Mouse (Mus musculus): ENCODE data around the gene Fkbp10. TPM values are rescaled to one million over a fixed set of nuclear protein-coding genes. Genes with fewer than 3 reads are reported as not detected.

The Fkbp10 gene
- polyA plus RNA-seq, 1 experiment from 2014 or later, result 89.3 TPM

DNA sequence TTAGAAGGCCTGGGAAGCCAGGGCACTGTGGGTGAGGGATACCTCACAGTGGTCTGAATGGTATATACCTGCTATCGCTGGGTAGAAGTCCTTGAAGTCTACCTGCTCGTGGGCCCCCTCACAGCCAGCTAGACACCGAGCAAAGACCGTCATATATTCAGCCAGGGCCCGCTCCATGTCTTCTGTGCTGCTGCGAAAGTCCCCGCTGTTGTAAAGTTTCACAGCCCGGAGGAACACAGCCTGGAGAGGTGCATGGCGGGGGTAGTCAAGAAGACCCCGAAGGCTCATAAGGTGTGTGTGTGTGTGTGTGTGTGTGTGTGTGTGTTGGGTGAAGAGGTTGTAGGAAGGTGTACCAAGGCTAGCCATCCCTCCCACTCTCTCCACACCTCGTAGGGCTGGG, 2.0 kb upstream of the Fkbp10 start:
- ATAC-seq (replicated peaks; ENCODE audit: insufficient number of reproducible peaks, low FRiP score, low TSS enrichment), result no peak
- peak overlapping the region; percentile 90 for H3K9ac ChIP-seq (ENCODE audit: low read depth, low read length)

DNA sequence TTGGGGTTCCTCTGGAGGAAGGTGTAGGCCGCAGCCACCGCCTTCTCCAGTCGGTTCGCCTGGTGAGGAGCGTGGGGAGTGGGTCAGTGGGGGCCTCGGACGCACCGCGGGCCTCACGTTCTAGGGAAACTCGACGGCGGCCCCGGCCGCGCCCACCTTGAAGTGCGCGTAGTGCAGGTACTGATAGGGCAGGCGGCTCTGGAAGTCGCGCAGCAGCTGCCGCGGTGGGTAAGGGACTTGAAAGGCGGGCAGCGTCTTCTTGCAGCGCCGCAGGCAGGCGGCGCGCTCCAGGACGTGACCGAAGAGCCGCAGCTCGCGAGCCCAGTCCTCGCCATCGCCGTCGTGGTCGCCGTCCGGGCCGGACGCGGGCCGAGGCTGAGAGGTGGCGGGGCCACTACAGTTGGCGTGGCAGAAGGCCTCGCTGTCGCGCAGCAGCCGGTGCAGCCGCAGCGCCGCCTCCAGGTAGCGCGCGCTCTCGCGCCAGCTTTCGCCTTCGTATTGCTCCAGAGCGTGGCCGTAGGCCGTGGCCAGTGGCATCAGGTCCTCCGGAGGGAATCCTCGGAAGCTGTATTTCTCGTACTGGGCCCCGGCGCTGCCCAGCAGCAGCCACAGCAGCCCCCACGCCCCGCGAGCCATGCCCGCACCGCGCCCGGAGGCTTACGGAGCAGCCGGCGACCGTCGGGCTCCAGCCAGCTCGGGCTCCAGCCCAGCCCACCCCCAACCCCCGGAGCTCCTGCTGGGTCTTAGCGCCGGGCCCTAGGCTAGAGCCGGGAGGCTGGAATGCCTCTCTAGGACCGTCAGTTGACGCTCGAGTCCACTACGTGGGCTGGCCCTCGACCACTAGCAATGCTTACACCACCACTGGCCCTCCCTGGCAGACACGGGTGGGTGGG, 1.2 kb upstream of the Fkbp10 start, which contains the start of gene P3h4:
Gene P3h4, minus strand, starts transcription at position 816 of the 893 bp plus-strand sequence.
- peaks cover 9% of the 10 kb centered on the region for H3K36me3 ChIP-seq (ENCODE audit: control insufficient read depth, insufficient read depth, low read length)
- H3K9ac ChIP-seq (ENCODE audit: low read depth, low read length), result peak within 1 kb of the TSS; percentile 90
- under 1% methylated on average over 84 of the region's 93 CpGs for WGBS (ENCODE audit: insufficient replicate concordance)
- ATAC-seq (replicated peaks; ENCODE audit: insufficient number of reproducible peaks, low FRiP score, low TSS enrichment), result peak; percentile 87
- peak within 1 kb of the TSS; percentile 94 for H3K4me2 ChIP-seq
- H3K4me1 ChIP-seq (ENCODE audit: control insufficient read depth, insufficient read depth, low read length), result peaks cover 37% of the 10 kb centered on the region
- H3K27me3 ChIP-seq (ENCODE audit: control insufficient read depth, insufficient read depth, low read length), result no peaks in the 10 kb centered on the region
- H3K4me3 ChIP-seq (ENCODE audit: low read depth, low read length), result peak within 1 kb of the TSS; percentile 82
- peak within 1 kb of the TSS; percentile 95 for H3K27ac ChIP-seq (ENCODE audit: low read depth, low read length)
- H3K9me3 ChIP-seq (replicated peaks; ENCODE audit: control insufficient read depth, low read length), result no peaks in the 10 kb centered on the region

More for the DNA sequence above, 2.0 kb upstream of the Fkbp10 start:
- Histone ChIP-seq H3K4me3 (ENCODE audit: low read depth, low read length) (peak overlapping the region; percentile 82), H3K9me3 (replicated peaks; ENCODE audit: control insufficient read depth, low read length) (no peaks in the 10 kb centered on the region), H3K27ac (ENCODE audit: low read depth, low read length) (peak overlapping the region; percentile 95; the same call in 1 of the 2 replicates), H3K27me3 (ENCODE audit: control insufficient read depth, insufficient read depth, low read length) (no peaks in the 10 kb centered on the region), H3K4me2 (peak overlapping the region; percentile 94), H3K4me1 (ENCODE audit: control insufficient read depth, insufficient read depth, low read length) (peaks cover 37% of the 10 kb centered on the region), H3K36me3 (ENCODE audit: control insufficient read depth, insufficient read depth, low read length) (peaks cover 11% of the 10 kb centered on the region)
- 62% methylated on average over 11 of the region's 11 CpGs for WGBS (ENCODE audit: insufficient replicate concordance)

DNA sequence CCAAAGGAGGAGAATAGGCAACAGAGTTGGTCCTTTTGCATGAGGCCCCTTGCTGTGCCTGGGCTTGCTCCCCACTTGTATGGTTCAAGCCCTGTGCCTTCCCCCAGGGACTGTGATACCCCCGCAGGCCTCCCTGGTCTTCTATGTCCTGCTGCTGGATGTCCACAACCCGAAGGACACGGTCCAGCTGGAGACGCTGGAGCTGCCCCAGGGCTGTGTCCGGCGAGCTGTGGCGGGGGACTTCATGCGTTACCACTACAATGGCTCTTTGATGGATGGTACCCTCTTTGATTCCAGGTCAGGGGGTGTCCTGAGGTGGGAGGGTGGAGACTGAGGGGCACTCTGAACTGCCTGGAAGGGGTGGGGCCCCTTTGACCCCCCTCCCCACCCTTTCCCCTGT, 6.0 kb downstream of the Fkbp10 start:
- H3K9me3 ChIP-seq (replicated peaks; ENCODE audit: control insufficient read depth, low read length), result no peaks in the 10 kb centered on the region
- H3K4me1 ChIP-seq (ENCODE audit: control insufficient read depth, insufficient read depth, low read length), result peaks cover 18% of the 10 kb centered on the region
- H3K9ac ChIP-seq (ENCODE audit: low read depth, low read length), result no peak overlapping the region
- no peak overlapping the region for H3K27ac ChIP-seq (ENCODE audit: low read depth, low read length)
- ATAC-seq (replicated peaks; ENCODE audit: insufficient number of reproducible peaks, low FRiP score, low TSS enrichment), result no peak
- no peak overlapping the region for H3K4me3 ChIP-seq (ENCODE audit: low read depth, low read length)
- no peaks in the 10 kb centered on the region for H3K27me3 ChIP-seq (ENCODE audit: control insufficient read depth, insufficient read depth, low read length)
- whole genome bisulfite sequencing (ENCODE audit: insufficient replicate concordance), result 82% methylated on average over 8 of the region's 8 CpGs
- no peak overlapping the region for H3K4me2 ChIP-seq
- peaks cover 23% of the 10 kb centered on the region for H3K36me3 ChIP-seq (ENCODE audit: control insufficient read depth, insufficient read depth, low read length)

DNA sequence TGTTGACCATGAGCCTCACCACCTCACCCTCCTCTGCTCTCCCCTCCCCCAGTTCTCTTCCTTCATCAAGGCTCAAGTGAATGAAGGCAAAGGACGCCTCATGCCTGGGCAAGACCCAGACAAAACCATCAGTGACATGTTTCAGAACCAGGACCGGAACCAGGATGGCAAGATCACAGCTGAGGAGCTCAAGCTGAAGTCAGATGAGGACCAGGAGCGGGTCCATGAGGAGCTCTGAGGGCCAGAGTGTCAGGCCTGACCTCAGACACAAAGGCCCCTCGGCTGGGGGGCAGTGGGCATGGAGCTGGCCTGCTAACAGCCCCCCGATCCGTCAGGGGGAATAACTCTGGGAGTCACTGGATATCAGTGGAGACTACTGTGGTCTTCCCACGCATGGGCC, 8.3 kb downstream of the Fkbp10 start:
- Histone ChIP-seq H3K4me2 (no peak overlapping the region), H3K9ac (ENCODE audit: low read depth, low read length) (no peak overlapping the region), H3K9me3 (replicated peaks; ENCODE audit: control insufficient read depth, low read length) (no peaks in the 10 kb centered on the region), H3K4me3 (ENCODE audit: low read depth, low read length) (no peak overlapping the region), H3K27ac (ENCODE audit: low read depth, low read length) (no peak overlapping the region), H3K27me3 (ENCODE audit: control insufficient read depth, insufficient read depth, low read length) (no peaks in the 10 kb centered on the region), H3K36me3 (ENCODE audit: control insufficient read depth, insufficient read depth, low read length) (peaks cover 21% of the 10 kb centered on the region), H3K4me1 (ENCODE audit: control insufficient read depth, insufficient read depth, low read length) (peaks cover 13% of the 10 kb centered on the region)
- no peak for ATAC-seq (replicated peaks; ENCODE audit: insufficient number of reproducible peaks, low FRiP score, low TSS enrichment)
- WGBS (ENCODE audit: insufficient replicate concordance), result 82% methylated on average over 7 of the region's 7 CpGs

DNA sequence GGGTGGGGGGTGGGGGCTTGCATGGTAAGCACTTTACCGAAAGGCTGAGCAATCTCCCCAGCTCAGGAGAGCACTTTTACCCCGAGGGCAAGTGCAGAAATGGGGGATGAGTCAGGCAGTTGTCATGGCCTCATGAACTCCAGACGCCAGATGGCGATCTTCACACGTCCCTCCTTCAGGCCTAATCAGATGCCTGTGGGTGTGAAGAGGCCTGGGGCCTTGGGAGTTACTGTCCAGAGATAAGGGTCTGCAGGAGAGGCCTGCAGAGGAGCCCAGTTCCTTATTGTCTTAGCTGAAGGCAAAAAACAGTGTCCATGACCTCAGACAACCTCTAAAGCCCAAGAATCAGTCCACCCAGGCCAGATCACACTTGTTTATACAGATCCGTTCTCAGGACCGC, 10.4 kb downstream of the Fkbp10 start:
- H3K9ac ChIP-seq (ENCODE audit: low read depth, low read length), result no peak overlapping the region; the same call in 1 of the 2 replicates
- no peaks in the 10 kb centered on the region for H3K27me3 ChIP-seq (ENCODE audit: control insufficient read depth, insufficient read depth, low read length)
- peaks cover 24% of the 10 kb centered on the region for H3K36me3 ChIP-seq (ENCODE audit: control insufficient read depth, insufficient read depth, low read length)
- WGBS (ENCODE audit: insufficient replicate concordance), result 14% methylated on average over 7 of the region's 7 CpGs
- H3K4me1 ChIP-seq (ENCODE audit: control insufficient read depth, insufficient read depth, low read length), result peaks cover 16% of the 10 kb centered on the region
- ATAC-seq (replicated peaks; ENCODE audit: insufficient number of reproducible peaks, low FRiP score, low TSS enrichment), result no peak
- no peak overlapping the region for H3K27ac ChIP-seq (ENCODE audit: low read depth, low read length)
- no peak overlapping the region for H3K4me2 ChIP-seq
- H3K9me3 ChIP-seq (replicated peaks; ENCODE audit: control insufficient read depth, low read length), result no peaks in the 10 kb centered on the region
- H3K4me3 ChIP-seq (ENCODE audit: low read depth, low read length), result no peak overlapping the region

DNA sequence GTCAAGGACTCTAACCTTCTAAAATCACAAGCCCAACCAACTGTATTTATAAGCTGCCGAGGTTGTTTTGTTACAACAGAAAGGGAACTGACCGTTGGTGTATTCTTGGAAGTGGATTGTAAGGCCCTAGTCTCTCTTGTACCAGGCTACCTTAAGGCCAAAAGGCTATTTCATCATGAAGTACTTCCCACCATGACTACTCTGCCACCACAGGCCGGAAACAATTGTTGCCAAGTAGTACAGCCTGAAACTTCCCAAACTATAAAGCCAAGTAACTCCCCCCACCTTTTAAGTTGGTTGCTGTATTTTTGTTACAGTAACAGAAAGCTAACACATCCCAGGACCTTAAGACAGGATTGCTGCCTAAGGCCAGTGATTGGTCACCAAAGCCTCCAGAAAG, 11.3 kb downstream of the Fkbp10 start:
- Histone ChIP-seq H3K27ac (ENCODE audit: low read depth, low read length) (no peak overlapping the region), H3K4me2 (no peak overlapping the region), H3K36me3 (ENCODE audit: control insufficient read depth, insufficient read depth, low read length) (peaks cover 16% of the 10 kb centered on the region), H3K4me3 (ENCODE audit: low read depth, low read length) (no peak overlapping the region), H3K9ac (ENCODE audit: low read depth, low read length) (no peak overlapping the region), H3K4me1 (ENCODE audit: control insufficient read depth, insufficient read depth, low read length) (peaks cover 19% of the 10 kb centered on the region), H3K27me3 (ENCODE audit: control insufficient read depth, insufficient read depth, low read length) (no peaks in the 10 kb centered on the region), H3K9me3 (replicated peaks; ENCODE audit: control insufficient read depth, low read length) (no peaks in the 10 kb centered on the region)
- 78% methylated on average over 3 of the region's 3 CpGs for WGBS (ENCODE audit: insufficient replicate concordance)
- no peak for ATAC-seq (replicated peaks; ENCODE audit: insufficient number of reproducible peaks, low FRiP score, low TSS enrichment)

DNA sequence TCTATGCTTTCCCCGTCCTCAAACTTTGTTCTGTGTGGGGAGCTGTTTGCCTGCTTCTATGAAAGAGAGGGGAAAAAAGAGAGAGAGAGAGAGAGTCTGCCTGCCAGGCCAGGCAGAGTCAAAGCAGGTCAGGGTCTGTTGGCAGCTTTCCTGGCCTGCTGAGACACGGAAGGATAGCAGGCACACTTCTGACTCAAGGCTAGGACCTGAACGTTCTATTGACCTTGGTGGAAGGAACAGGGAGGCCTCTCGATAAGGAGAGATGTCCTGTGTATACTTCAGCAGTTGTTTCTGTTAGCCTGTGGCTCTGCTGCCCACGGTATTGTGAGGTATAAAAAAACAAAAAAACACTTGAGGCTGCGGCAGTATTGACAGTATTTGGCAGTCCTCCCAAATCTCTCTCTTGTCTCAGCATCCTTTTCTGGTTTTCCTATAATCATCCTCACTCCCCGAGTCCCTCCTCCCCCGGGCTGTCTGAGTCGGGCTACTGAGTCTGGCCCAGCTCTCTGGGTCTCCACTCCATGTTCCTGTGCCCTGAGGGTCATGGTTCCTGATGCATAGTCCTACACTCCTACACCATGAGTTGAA, 13.2 kb downstream of the Fkbp10 start:
- Histone ChIP-seq H3K4me2 (no peak overlapping the region), H3K36me3 (ENCODE audit: control insufficient read depth, insufficient read depth, low read length) (peaks cover 18% of the 10 kb centered on the region), H3K9me3 (replicated peaks; ENCODE audit: control insufficient read depth, low read length) (no peaks in the 10 kb centered on the region), H3K4me1 (ENCODE audit: control insufficient read depth, insufficient read depth, low read length) (peaks cover 23% of the 10 kb centered on the region), H3K9ac (ENCODE audit: low read depth, low read length) (no peak overlapping the region), H3K4me3 (ENCODE audit: low read depth, low read length) (no peak overlapping the region), H3K27me3 (ENCODE audit: control insufficient read depth, insufficient read depth, low read length) (no peaks in the 10 kb centered on the region), H3K27ac (ENCODE audit: low read depth, low read length) (peak overlapping the region; percentile 8; the same call in 1 of the 2 replicates)
- ATAC-seq (replicated peaks; ENCODE audit: insufficient number of reproducible peaks, low FRiP score, low TSS enrichment), result no peak
- WGBS (ENCODE audit: insufficient replicate concordance), result 50% methylated on average over 9 of the region's 9 CpGs

DNA sequence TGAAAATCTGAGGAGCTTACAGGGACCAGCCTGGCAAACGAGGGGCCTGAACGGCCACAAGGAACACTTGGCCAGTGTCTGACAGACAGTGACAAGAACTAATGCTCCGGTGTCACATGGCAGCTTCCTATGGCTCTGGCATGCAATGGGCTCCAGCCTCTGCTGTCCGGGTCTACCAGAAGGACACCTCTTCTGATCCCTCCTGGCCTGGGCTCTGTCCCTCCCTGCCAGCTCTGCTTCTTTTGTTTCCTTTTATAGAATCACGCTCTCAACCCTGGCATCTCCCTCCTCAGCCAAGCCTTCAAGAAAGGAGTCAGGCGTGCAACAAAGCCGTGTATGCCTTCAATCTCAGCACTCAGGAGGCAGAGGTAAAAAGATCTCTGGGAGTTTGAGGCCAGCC, 14.6 kb downstream of the Fkbp10 start:
- Histone ChIP-seq H3K36me3 (ENCODE audit: control insufficient read depth, insufficient read depth, low read length) (peaks cover 15% of the 10 kb centered on the region), H3K4me3 (ENCODE audit: low read depth, low read length) (no peak overlapping the region), H3K9ac (ENCODE audit: low read depth, low read length) (no peak overlapping the region), H3K4me2 (peak overlapping the region; percentile 5; the same call in 1 of the 2 replicates), H3K27me3 (ENCODE audit: control insufficient read depth, insufficient read depth, low read length) (no peaks in the 10 kb centered on the region), H3K9me3 (replicated peaks; ENCODE audit: control insufficient read depth, low read length) (no peaks in the 10 kb centered on the region), H3K27ac (ENCODE audit: low read depth, low read length) (peak overlapping the region; percentile 64), H3K4me1 (ENCODE audit: control insufficient read depth, insufficient read depth, low read length) (peaks cover 23% of the 10 kb centered on the region)
- 70% methylated on average over 7 of the region's 7 CpGs for WGBS (ENCODE audit: insufficient replicate concordance)
- no peak for ATAC-seq (replicated peaks; ENCODE audit: insufficient number of reproducible peaks, low FRiP score, low TSS enrichment)
